8 mouse cellular contexts compared by ENCODE assay signal in genomic region chr5:33272845-33273776, GRCm38 (mm10). TPM values are rescaled to one million over a fixed set of nuclear protein-coding genes. Genes with fewer than 3 reads are reported as not detected.
DNase-seq lines count a peak whose midpoint lies in the region; ATAC-seq and TF ChIP-seq lines count a peak whose summit lies in the region.

No protein-coding gene starts in this region.

- no peak for TF ChIP-seq EP300 in ES-Bruce4 (IDR thresholded peaks at IDR 0.05; ENCODE audit: insufficient read depth, low read depth, low read length)

- peak overlapping the region; percentile 89 for H3K4me2 ChIP-seq in heart, embryonic 15.5 days
- H3K4me2 ChIP-seq in embryonic facial prominence, embryonic 15.5 days (replicated peaks): peak overlapping the region; percentile 78
- H3K4me2 ChIP-seq in limb, embryonic 15.5 days: peak overlapping the region; percentile 79

- 54% methylated on average over 7 of the region's 7 CpGs for WGBS in heart, embryonic 15.5 days
- 72% methylated on average over 7 of the region's 7 CpGs for WGBS in embryonic facial prominence, embryonic 15.5 days
- WGBS in limb, embryonic 15.5 days: 73% methylated on average over 7 of the region's 7 CpGs

- H3K9ac ChIP-seq in heart, embryonic 15.5 days: peak overlapping the region; percentile 93
- H3K9ac ChIP-seq in ES-Bruce4 (ENCODE audit: low read depth, poor library complexity, severe bottlenecking): peak overlapping the region; percentile 75; the same call in 1 of the 2 replicates
- no peak overlapping the region; the same call in 1 of the 2 replicates for H3K9ac ChIP-seq in embryonic facial prominence, embryonic 15.5 days
- peak overlapping the region; percentile 87; the same call in 1 of the 2 replicates for H3K9ac ChIP-seq in limb, embryonic 15.5 days

- H3K9me3 ChIP-seq in heart, embryonic 15.5 days (replicated peaks): no peaks in the 10 kb centered on the region
- no peaks in the 10 kb centered on the region for H3K9me3 ChIP-seq in ES-Bruce4 (replicated peaks; ENCODE audit: control insufficient read depth, insufficient read depth, low read length, poor library complexity, severe bottlenecking)
- H3K9me3 ChIP-seq in embryonic facial prominence, embryonic 15.5 days (replicated peaks): no peaks in the 10 kb centered on the region
- H3K9me3 ChIP-seq in limb, embryonic 15.5 days: no peaks in the 10 kb centered on the region

- H3K27ac ChIP-seq in heart, embryonic 15.5 days: peak overlapping the region; percentile 99
- H3K27ac ChIP-seq in ES-Bruce4 (ENCODE audit: insufficient read depth, low read length): no peak overlapping the region
- peak overlapping the region; percentile 98 for H3K27ac ChIP-seq in embryonic facial prominence, embryonic 15.5 days (replicated peaks)
- peak overlapping the region; percentile 98 for H3K27ac ChIP-seq in limb, embryonic 15.5 days

- H3K4me3 ChIP-seq in heart, embryonic 15.5 days: peak overlapping the region; percentile 97
- peak overlapping the region; percentile 86 for H3K4me3 ChIP-seq in ES-Bruce4 (ENCODE audit: low read depth, low read length)
- peak overlapping the region; percentile 91 for H3K4me3 ChIP-seq in embryonic facial prominence, embryonic 15.5 days (replicated peaks)
- H3K4me3 ChIP-seq in limb, embryonic 15.5 days: peak overlapping the region; percentile 89

- no peaks in the 10 kb centered on the region for H3K27me3 ChIP-seq in heart, embryonic 15.5 days
- no peaks in the 10 kb centered on the region for H3K27me3 ChIP-seq in ES-Bruce4 (ENCODE audit: control insufficient read depth, insufficient read depth, low read length, poor library complexity, severe bottlenecking)
- H3K27me3 ChIP-seq in embryonic facial prominence, embryonic 15.5 days: no peaks in the 10 kb centered on the region
- H3K27me3 ChIP-seq in limb, embryonic 15.5 days: no peaks in the 10 kb centered on the region

- no peak for DNase-seq in heart, postnatal 4 days
- DNase-seq in B cell, adult 2 months: no peak
- no peak for DNase-seq in frontal cortex, adult 2 months (ENCODE audit: extremely low spot score in 1 of 2, low spot score in 1 of 2)
- DNase-seq in spleen, adult 18-20 months: no peak

- ATAC-seq in heart, embryonic 15.5 days (replicated peaks; ENCODE audit: insufficient number of reproducible peaks, insufficient read depth, low FRiP score, low read depth): no peak
- no peak for ATAC-seq in embryonic facial prominence, embryonic 15.5 days (ENCODE audit: insufficient number of reproducible peaks, low FRiP score, low TSS enrichment, low read depth)
- no peak for ATAC-seq in limb, embryonic 15.5 days (ENCODE audit: insufficient number of reproducible peaks, low FRiP score, low TSS enrichment, low read depth)

- peaks cover 41% of the 10 kb centered on the region for H3K4me1 ChIP-seq in heart, embryonic 15.5 days (replicated peaks)
- H3K4me1 ChIP-seq in ES-Bruce4 (ENCODE audit: control insufficient read depth, insufficient read depth, low read length): peaks cover 2% of the 10 kb centered on the region
- peaks cover 37% of the 10 kb centered on the region for H3K4me1 ChIP-seq in embryonic facial prominence, embryonic 15.5 days
- peaks cover 36% of the 10 kb centered on the region for H3K4me1 ChIP-seq in limb, embryonic 15.5 days

- no peak for TF ChIP-seq CTCF in ES-Bruce4 (IDR thresholded peaks at IDR 0.05; ENCODE audit: low read depth, low read length)

- no peak for TF ChIP-seq POLR2A in ES-Bruce4 (IDR thresholded peaks at IDR 0.05; ENCODE audit: insufficient read depth, low read length)

- peaks cover 14% of the 10 kb centered on the region for H3K36me3 ChIP-seq in heart, embryonic 15.5 days
- peaks cover 4% of the 10 kb centered on the region for H3K36me3 ChIP-seq in ES-Bruce4 (ENCODE audit: control insufficient read depth, insufficient read depth, low read length, poor library complexity, severe bottlenecking)
- H3K36me3 ChIP-seq in embryonic facial prominence, embryonic 15.5 days: peaks cover 25% of the 10 kb centered on the region
- peaks cover 20% of the 10 kb centered on the region for H3K36me3 ChIP-seq in limb, embryonic 15.5 days

RNA-seq across cellular contexts. Expression of gene Ctbp1, which starts 1.7 kb away (rescaled TPM):
- 190 and 256 TPM in 2 replicates for polyA plus RNA-seq in heart, embryonic 15.5 days (2015; fragmentation: Nextera tagmentation; extraction: Ambion mirVana)
- total RNA-seq in heart, postnatal 4 days (2021): 100 to 1,000 TPM; 264 to 274 TPM
- 61.0 and 68.5 TPM in 2 replicates for polyA plus RNA-seq in ES-Bruce4 (2011; ENCODE audit: insufficient read depth, insufficient read length, low read depth, missing spikeins)
- polyA plus RNA-seq in embryonic facial prominence, embryonic 15.5 days (2015; fragmentation: Nextera tagmentation; extraction: Ambion mirVana): 312 and 319 TPM in 2 replicates
- 295 and 316 TPM in 2 replicates for polyA plus RNA-seq in limb, embryonic 15.5 days (2015; fragmentation: Nextera tagmentation; extraction: Ambion mirVana)
- polyA plus RNA-seq in frontal cortex, adult 2 months (2012; rRNA removed): 243 and 263 TPM in 2 replicates

RNA-seq across cellular contexts. Expression of gene Spon2, which starts 54.9 kb away (rescaled TPM):
- polyA plus RNA-seq in heart, embryonic 15.5 days (2015; fragmentation: Nextera tagmentation; extraction: Ambion mirVana): 59.7 and 67.2 TPM in 2 replicates
- 10 to 100 TPM; 56.8 to 62.9 TPM for total RNA-seq in heart, postnatal 4 days (2021)
- 0.59 and 0.87 TPM in 2 replicates for polyA plus RNA-seq in ES-Bruce4 (2011; ENCODE audit: insufficient read depth, insufficient read length, low read depth, missing spikeins)
- 13.7 and 16.6 TPM in 2 replicates for polyA plus RNA-seq in embryonic facial prominence, embryonic 15.5 days (2015; fragmentation: Nextera tagmentation; extraction: Ambion mirVana)
- polyA plus RNA-seq in limb, embryonic 15.5 days (2015; fragmentation: Nextera tagmentation; extraction: Ambion mirVana): 37.3 and 43.8 TPM in 2 replicates
- polyA plus RNA-seq in frontal cortex, adult 2 months (2012; rRNA removed): 0.40 and 0.50 TPM in 2 replicates
